Mouse (Mus musculus) liver, adult 2 months (tissue): ENCODE data around the gene Crtac1.

Experiments
- CTCF ChIP-seq: fragments of 200-500 bp; IDR thresholded peaks from 2 replicates; pipeline ENCODE4 v1.5.1; 2011; ENCODE audit warnings: low read depth, low read length, control low read depth
- POLR2A ChIP-seq: fragments of 200-500 bp; IDR thresholded peaks from 2 replicates; pipeline ENCODE4 v1.6.1; 2011; ENCODE audit warnings: low read length, control low read depth; ENCODE audit not compliant: insufficient read depth; ENCODE audit errors: extremely low read depth

DNA sequence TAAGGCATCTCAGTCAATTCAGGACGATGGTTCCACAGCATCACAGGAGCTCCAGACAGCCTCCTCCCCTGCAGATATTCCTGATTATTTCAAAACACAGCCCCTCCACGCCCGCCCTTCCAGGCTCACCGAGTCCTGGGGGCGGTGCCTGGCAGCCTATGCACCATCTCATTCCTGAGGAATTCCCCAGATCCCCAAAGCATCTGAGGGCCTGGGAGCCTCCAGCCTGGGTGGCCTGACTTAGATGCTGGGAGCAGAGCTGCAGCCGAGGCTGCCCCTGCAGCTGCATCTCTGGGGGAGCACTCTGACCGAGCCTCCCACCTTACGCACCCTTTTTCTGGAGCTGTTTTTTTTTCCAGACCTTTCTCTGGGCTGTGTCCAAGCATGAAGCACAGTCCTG is 190.7 kb downstream of the Crtac1 start:
- TF ChIP-seq CTCF (no peak), POLR2A (no peak)
